Mouse (Mus musculus) heart, postnatal 0 days (tissue): ENCODE measurements around the gene Gmeb2.

Experiments
- CTCF ChIP-seq: IDR thresholded peaks from 2 replicates; pipeline ENCODE4 v1.5.1; 2016; ENCODE audit warnings: antibody characterized with exemption, control low read depth, low read depth
- EP300 ChIP-seq: IDR thresholded peaks from 2 replicates; pipeline ENCODE4 v1.6.1; 2016; ENCODE audit warnings: antibody characterized with exemption, low read depth

GRCm38 (mm10) chr2:181245031-181245430 lies 42.8 kb downstream of the Gmeb2 start:
- TF ChIP-seq EP300 (no peak), CTCF (no peak)
